Mouse (Mus musculus): ENCODE results near the gene Col17a1. TPM values are rescaled to one million over a fixed set of nuclear protein-coding genes. Genes with fewer than 3 reads are reported as not detected.

Gene Col17a1
- polyA plus RNA-seq, 1 experiment = not detected

DNA sequence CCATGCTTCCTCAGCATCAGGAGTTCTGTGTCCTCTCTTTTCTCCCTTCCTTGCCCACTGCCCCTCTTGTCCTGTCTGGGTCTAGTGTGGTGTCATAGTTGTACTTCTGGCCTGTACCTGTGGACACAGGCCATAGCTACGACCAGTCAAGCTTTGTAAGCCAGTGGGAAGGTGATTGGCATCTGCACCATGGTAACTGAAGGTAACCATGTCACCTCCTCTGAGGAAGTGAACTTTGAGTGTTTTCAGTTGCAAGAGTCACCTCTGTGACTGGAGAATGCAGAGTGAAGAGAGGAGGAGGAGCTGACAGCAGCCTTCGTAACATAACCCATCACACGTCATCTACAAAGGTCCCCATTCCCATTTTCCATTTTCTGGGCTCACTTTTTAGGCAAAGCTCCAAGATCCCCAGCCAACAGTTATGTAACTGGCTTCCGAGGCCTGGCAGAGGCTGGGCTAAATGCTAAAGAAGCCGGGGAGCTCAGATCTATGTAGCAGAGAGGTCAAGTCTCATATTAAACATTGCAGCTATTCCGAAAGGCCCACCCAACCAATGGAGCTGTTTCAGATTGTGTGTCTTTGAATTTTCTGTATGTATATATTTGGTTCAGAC, 45.3 kb downstream of the Col17a1 start:
- TF ChIP-seq GATA1 (IDR thresholded peaks at IDR 0.05; ENCODE audit: low read length) = no peak

- TF ChIP-seq GATA1 (IDR thresholded peaks at IDR 0.05; ENCODE audit: low read length) = no peak
These were observed 46.3 kb downstream of the Col17a1 start for GRCm38 (mm10) chr19:47645583-47645982.

GRCm38 (mm10) chr19:47643910-47644309, 48.0 kb downstream of the Col17a1 start:
- TF ChIP-seq GATA1 (IDR thresholded peaks at IDR 0.05; ENCODE audit: low read length) = no peak

GRCm38 (mm10) chr19:47635380-47635779, 56.5 kb downstream of the Col17a1 start:
- no peak for TF ChIP-seq GATA1 (IDR thresholded peaks at IDR 0.05; ENCODE audit: low read length)

DNA sequence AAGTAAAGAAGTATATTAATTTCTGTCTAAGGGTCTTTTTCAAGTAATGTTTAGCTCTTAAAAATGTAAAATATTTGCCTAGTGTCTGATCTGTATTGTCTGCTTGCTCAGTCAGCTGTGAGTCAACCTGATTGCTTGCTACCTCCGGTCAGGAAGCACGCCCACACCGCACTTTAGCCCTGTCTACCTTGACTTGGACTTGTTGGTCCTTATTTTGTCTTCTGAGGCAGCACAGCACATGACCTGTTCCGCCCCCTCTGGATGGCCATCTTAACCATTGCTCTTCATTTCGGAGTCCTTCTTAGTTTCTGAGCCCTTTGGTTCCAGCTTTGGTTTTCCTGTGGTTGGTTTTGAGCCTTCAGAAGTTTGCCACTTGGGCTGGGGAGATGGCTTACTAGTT, 60.1 kb downstream of the Col17a1 start:
- no peak for TF ChIP-seq GATA1 (IDR thresholded peaks at IDR 0.05; ENCODE audit: low read length)

- no peak for TF ChIP-seq GATA1 (IDR thresholded peaks at IDR 0.05; ENCODE audit: low read length)
These were observed 61.5 kb downstream of the Col17a1 start for GRCm38 (mm10) chr19:47630381-47630780.

DNA sequence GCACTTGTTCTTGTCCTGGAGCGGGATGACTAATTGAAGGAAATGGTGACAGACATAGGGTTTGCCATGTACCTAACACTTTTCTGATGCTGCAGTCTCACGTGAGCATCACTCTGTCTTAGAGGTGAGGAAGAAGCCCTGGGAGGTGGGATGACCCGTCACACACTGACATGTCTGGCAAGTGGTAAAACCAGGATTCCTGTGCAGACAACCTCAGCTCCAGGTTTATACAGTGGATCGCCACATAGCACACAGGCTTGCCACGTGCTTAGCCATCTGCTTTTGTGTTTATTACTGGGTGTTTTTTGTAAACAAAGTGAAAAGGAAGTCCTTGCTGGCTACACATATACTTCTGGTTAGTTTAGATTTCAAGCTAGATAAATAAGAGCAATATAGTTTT, 62.8 kb downstream of the Col17a1 start:
- TF ChIP-seq GATA1 (IDR thresholded peaks at IDR 0.05; ENCODE audit: low read length) = no peak

GRCm38 (mm10) chr19:47627450-47627849, 64.4 kb downstream of the Col17a1 start:
- TF ChIP-seq GATA1 (IDR thresholded peaks at IDR 0.05; ENCODE audit: low read length) = no peak

DNA sequence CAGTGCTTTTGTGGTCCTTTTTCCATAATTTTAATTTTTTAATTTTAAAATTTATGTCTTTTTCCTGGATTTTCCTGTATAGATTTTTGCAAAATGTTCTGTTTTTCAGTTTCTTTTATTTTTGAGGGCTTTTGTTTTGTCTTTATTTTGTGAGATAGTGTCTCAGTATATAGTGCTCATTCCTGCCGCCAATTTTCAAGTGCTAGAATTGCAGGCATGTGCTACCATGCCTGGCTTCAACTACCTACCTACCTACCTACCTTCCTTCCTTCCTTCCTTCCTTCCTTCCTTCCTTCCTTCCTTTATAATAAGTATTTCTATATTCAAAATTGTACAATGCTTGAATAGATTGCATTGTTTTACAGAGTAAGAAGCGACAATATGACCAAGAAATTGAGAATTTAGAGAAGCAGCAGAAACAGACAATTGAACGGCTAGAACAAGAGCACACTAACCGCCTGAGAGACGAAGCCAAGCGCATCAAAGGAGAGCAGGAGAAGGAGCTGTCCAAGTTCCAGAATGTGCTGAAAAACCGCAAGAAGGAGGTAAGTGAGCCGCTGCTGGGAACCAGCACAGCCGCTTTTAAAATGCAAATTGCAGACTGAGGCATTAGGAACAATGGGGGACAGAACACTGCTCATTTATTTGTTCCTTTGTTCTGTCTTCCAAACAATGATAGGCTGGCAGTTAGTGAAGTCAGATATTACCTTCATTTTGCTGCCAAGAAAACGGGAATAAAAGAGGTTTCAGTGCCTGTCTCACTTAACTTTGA, 66.8 kb downstream of the Col17a1 start:
- TF ChIP-seq GATA1 (IDR thresholded peaks at IDR 0.05; ENCODE audit: low read length) = no peak

GRCm38 (mm10) chr19:47621478-47621877, 70.4 kb downstream of the Col17a1 start:
- TF ChIP-seq GATA1 (IDR thresholded peaks at IDR 0.05; ENCODE audit: low read length) = no peak

DNA sequence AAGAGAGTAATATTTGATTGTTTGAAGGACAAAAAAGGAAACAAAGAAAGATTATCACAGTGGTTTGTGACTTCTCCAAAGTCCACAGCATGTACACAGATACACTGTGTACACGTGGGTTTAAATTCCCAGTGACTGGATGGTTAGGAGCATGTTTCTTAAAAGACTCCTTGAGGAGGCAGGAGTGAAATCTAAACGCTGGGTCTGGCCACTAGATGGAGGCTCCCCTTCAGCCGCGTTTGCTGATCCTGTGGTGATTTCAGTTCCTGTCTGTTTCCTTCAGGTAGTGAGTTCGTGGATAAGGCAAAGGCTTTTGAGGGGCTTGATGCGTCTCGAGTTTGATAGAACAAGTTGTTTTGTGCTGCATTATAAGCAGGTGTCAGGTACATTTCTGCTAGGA, 78.5 kb downstream of the Col17a1 start:
- no peak for TF ChIP-seq GATA1 (IDR thresholded peaks at IDR 0.05; ENCODE audit: low read length)

- TF ChIP-seq GATA1 (IDR thresholded peaks at IDR 0.05; ENCODE audit: low read length) = no peak
These were observed 83.4 kb downstream of the Col17a1 start for GRCm38 (mm10) chr19:47608513-47608912.

Other genes with a start within 250 kb of the Col17a1 start
- gene Sh3pxd2a, start 227.7 kb downstream of the Col17a1 start, polyA plus RNA-seq (2012) = not detected in 2 replicates
- gene Stn1, start 154.6 kb downstream of the Col17a1 start, polyA plus RNA-seq (2012) = 6.0 and 7.9 TPM in 2 replicates
- 17.5 and 24.7 TPM in 2 replicates for gene Slk, start 112.4 kb downstream of the Col17a1 start, polyA plus RNA-seq (2012)
- 9.2 and 19.6 TPM in 2 replicates for gene Sfr1, start 39.6 kb upstream of the Col17a1 start, polyA plus RNA-seq (2012)
- gene Gsto1, start 162.9 kb upstream of the Col17a1 start, polyA plus RNA-seq (2012) = 86.9 and 135 TPM in 2 replicates
- gene Gsto2, start 173.4 kb upstream of the Col17a1 start, polyA plus RNA-seq (2012) = not detected in 2 replicates
- not detected in 2 replicates for gene Cfap43, start 227.2 kb upstream of the Col17a1 start, polyA plus RNA-seq (2012)
- gene Itprip, start 227.2 kb upstream of the Col17a1 start, polyA plus RNA-seq (2012) = 1.6 and 2.1 TPM in 2 replicates
- not detected in 2 replicates for gene Cfap58, start 245.6 kb upstream of the Col17a1 start, polyA plus RNA-seq (2012)